Mouse (Mus musculus) urinary bladder, postnatal 36 days (tissue): ENCODE results near the gene Ccpg1os.

Source experiments
- DNase-seq, 2 experiments: peaks; one replicate each; pipeline ENCODE4 v3.0.0; 2022; ENCODE audit warnings: low spot score in 2 of 2, mixed read lengths in 1 of 2

The Ccpg1os gene

GRCm38 (mm10) chr9:72987703-72988102 is 2.5 kb upstream of the Ccpg1os start:
- no peak for DNase-seq

GRCm38 (mm10) chr9:72983066-72983465 is 2.1 kb downstream of the Ccpg1os start:
- DNase-seq, result no peak

GRCm38 (mm10) chr9:72975242-72975641 is 9.9 kb downstream of the Ccpg1os start:
- DNase-seq, result no peak

GRCm38 (mm10) chr9:72974734-72975133 is 10.4 kb downstream of the Ccpg1os start:
- no peak for DNase-seq

- DNase-seq, result no peak
These were observed 12.2 kb downstream of the Ccpg1os start for GRCm38 (mm10) chr9:72972984-72973383.

GRCm38 (mm10) chr9:72972435-72972834 is 12.7 kb downstream of the Ccpg1os start:
- DNase-seq, result no peak

- no peak for DNase-seq
These were observed 15.3 kb downstream of the Ccpg1os start for GRCm38 (mm10) chr9:72969874-72970273.

GRCm38 (mm10) chr9:72968349-72969061 is 16.7 kb downstream of the Ccpg1os start:
- DNase-seq, result peak; percentile 17 to 42

GRCm38 (mm10) chr9:72961959-72962358 is 23.2 kb downstream of the Ccpg1os start:
- DNase-seq, result no peak

GRCm38 (mm10) chr9:72961346-72961745 is 23.8 kb downstream of the Ccpg1os start:
- DNase-seq, result no peak

GRCm38 (mm10) chr9:72958521-72959450 is 26.4 kb downstream of the Ccpg1os start, which contains the start of the genes Dyx1c1 and Gm44503:
Dyx1c1 (plus strand) TSS chr9:72958785.
Gm44503 (plus strand) TSS chr9:72958852.
- DNase-seq, result peak; percentile 62 to 72

- DNase-seq, result peak in 1 of 2 experiments; percentile 23
These were observed 29.6 kb downstream of the Ccpg1os start for GRCm38 (mm10) chr9:72955546-72955945.

- no peak for DNase-seq
These were observed 30.4 kb downstream of the Ccpg1os start for GRCm38 (mm10) chr9:72954746-72955145.

GRCm38 (mm10) chr9:72949572-72949971 is 35.6 kb downstream of the Ccpg1os start:
- DNase-seq, result no peak

- no peak for DNase-seq
These were observed 38.2 kb downstream of the Ccpg1os start for GRCm38 (mm10) chr9:72947010-72947409.

- DNase-seq, result no peak
These were observed 40.9 kb downstream of the Ccpg1os start for GRCm38 (mm10) chr9:72944286-72944685.

- no peak for DNase-seq
These were observed 41.8 kb downstream of the Ccpg1os start for GRCm38 (mm10) chr9:72943424-72943823.

- DNase-seq, result no peak
These were observed 48.9 kb downstream of the Ccpg1os start for GRCm38 (mm10) chr9:72936301-72936700.

GRCm38 (mm10) chr9:72935309-72935708 is 49.9 kb downstream of the Ccpg1os start:
- DNase-seq, result no peak

GRCm38 (mm10) chr9:72931166-72931790 is 53.9 kb downstream of the Ccpg1os start:
- no peak for DNase-seq
